Mouse (Mus musculus) heart, postnatal 4 days (tissue): ENCODE results near the gene Fzd1. TPM values are rescaled to one million over a fixed set of nuclear protein-coding genes. Genes with fewer than 3 reads are reported as not detected.
A peak's percentile ranks its signal among the peaks of the same experiment; 100 is the strongest.

ENCODE experiments used
- DNase-seq: peaks from one replicate; pipeline ENCODE4 v3.0.0; 2021
- total RNA-seq, 2 experiments: library from RNA; stranded (reverse); gene quantifications; 2 replicates each; pipeline ENCODE4 v1.2.3; 2021

Gene Fzd1
- total RNA-seq = 10 to 100 TPM; 28.3 to 28.6 TPM

DNA sequence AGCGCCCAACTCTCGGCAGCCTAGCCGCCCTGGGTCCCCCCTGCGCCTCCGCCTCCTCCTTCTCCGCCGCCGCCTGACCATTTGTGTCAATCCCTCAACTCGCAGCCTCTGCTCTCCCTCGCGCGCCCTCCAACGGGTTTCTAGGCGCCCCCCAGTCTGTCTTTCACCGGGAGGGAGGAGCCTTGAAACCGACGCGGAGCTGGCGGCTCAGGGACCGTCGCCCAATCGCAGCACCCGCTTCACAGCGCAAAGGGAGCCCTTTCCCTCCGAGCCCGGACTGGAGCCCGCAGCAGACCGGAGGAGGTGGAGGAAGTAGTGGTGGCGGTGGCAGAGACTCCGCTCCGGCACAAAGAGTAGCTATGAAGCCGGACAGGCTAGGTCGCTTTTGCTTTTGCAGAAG, at the start of gene Fzd1:
Gene Fzd1, minus strand, starts transcription at position 134 of the 400 bp plus-strand sequence.
- DNase-seq = peak; percentile 95

DNA sequence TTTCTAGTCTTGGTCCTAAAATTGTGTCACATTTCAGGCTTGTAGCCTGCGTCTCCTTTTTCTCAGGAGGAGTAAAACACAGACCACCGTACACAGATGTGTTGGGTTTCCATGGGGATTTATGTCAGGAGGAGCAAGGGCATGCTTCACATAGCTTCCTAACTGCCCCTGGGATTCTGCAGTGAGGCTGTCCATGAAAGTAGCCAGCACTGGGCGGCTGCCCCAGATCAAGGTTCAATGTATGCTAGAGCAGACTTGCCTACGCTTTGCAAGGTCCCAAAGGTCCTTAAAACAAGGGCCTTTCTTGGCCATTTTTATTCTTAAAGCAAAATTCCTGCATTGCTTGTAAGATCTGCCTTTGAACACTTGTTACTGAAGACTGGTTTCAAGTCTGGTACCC, 47.4 kb upstream of the Fzd1 start:
- DNase-seq = no peak

DNA sequence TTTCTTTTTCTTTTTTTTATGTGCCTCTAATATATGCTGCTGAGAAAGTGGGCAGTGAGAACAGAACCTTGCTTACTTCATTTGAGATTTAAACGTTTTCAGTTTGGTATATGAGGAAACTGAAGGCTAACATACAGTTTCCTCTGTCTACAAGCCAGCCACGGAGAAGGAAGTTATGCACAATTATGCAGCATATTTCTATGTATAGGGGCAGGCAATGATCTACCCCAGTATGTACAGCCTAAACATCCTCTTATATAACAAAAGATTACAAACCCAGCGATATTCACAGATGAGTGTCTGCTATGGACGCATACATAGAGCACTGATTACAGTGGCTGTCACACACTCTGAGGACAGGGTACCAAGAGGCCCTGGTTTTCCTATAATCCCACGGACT, 45.9 kb upstream of the Fzd1 start:
- DNase-seq = no peak

DNA sequence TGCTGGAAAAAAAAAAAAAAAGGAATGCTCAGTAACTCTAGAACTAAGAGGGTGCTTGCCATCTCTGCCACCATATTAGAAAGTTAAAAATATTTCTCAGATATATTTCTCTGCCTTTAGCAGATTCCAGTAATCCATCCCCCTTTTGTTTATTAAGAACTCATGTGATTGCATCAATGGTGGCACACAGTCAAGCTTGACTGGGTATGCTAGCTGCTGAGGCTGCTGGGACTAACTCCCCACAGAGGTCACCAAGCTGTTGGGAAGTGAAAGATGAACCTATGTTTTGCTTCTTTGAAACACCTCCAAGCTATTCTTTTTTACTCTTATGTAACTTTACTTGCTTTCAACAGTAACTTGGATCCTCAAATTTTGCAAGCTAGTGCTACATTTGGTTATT, 44.1 kb upstream of the Fzd1 start:
- no peak for DNase-seq

DNA sequence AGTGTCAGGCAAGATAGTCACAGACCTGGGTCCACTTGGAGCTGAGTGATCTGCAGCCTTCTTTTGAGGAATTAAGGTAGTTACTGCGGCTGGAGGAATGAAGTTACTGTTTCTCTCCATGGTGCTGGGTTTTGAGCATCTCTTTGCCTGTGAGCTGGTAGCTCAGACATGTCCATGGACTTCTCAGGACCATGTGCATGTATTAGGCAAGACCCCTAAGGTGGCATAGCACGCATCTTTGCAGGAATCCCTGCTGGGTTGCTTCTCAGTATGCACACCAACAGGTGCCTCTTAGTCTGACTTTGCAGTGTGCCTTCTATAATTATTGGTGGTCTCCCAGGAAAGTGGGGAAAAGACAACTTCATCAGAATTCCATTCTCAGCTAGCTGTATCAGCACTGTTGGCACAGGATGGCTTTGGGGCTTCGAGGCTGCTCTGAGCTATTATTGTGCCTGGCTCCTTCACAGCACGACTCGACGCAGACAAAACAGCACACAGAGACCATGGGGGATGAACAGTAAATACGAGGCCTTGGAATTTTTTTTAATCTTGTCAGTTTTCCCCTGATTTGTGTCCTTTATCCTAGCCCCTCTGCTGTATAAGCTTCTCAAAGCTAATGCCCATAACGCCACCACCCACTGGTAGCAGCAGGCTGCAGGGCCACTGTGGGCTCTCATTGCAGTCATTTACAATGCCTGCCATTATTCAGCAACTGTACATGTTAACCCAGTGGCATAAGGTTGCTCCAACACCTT, 43.4 kb upstream of the Fzd1 start:
- DNase-seq = no peak

DNA sequence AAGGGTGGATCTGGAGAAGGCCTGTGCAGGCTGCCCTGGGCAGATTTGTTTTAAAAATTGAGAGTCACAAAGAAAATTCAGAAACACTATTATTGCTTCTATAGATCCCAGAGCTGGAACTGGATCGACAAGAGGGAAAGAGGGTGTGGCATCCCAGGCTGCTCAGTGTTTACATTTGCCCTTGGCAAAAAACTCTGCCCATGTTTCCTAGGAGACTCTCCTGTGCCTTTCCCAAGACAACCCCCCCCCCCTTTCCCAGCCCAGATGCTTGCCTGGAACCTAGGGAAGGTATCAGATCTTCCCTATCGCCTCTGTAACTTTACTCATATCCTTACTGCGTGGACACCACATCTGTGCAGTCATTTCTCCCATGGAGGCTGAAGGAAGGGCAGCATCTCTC, 33.4 kb upstream of the Fzd1 start:
- DNase-seq = no peak

DNA sequence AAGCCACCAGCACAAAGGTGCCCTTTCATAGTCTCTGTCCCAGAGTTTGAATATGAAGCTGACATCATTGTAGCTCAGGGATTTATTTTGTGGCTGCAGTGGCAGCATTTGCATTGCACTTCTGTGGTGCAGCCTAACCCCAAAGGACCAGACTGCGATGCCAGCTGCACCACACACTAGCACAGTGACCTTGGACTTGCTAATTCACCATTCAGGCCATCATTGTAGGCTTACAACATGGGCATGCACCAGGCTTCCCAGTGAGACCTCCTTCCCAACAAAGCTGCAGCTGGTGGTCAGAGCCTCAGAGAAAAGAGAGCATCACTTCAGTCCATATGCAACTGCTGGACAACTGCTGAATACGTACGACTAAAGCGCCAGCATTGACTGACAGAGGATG, 32.4 kb upstream of the Fzd1 start:
- no peak for DNase-seq

DNA sequence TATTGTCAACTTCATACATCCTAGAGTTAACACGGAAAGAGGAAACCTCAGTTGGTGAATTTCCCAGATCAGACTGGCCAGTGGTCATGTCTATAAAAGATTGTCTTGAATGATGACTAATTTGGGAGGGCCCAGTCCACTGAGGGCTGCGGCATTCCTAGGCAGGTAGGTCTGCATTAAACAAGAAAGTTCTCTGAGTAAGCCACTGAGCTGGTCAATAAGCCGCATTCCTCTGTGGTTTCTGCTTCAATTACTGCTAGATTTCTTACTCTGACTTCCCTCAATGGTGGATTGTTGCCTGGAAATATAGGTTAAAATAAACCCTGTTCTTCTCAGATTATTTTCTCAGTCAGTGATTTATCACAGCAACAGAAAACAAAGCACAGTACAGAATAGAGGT, 30.6 kb upstream of the Fzd1 start:
- DNase-seq = no peak

DNA sequence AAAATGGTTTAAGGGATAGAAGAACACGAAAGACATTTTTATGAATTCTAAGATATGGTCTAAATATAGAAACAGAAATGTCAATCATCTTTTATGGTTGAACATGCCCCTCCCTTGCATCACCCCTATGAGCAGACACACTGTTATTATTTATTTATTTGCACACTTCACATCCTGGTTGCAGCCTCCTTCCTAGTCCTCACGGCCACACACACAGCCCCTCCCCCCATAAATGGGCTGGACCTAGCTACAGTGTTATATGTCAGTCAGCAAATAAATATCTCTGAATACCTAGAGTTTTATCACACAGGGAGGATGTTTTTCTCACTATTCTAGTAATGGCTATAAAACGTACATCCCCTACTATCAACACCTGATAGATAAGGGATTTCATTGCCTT, 29.0 kb upstream of the Fzd1 start:
- no peak for DNase-seq

DNA sequence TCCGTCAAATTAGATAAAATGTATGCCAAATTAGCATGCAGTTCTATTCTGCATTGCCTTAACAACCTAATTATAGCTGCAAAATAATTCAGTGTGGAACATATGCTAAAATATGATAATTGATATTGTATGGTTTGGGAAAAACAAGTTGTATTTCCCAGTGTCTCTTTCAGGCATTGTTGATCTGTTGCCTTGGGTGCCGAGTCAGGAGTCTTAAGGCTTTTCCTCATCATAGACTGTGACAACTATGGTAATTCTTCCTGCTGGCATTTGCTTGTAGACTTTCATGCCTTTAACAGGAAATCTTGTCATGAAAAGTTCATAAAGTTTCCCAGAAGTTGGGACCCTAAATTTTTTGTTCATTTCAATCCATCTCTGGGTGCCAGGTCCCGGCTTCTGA, 20.4 kb upstream of the Fzd1 start:
- no peak for DNase-seq

DNA sequence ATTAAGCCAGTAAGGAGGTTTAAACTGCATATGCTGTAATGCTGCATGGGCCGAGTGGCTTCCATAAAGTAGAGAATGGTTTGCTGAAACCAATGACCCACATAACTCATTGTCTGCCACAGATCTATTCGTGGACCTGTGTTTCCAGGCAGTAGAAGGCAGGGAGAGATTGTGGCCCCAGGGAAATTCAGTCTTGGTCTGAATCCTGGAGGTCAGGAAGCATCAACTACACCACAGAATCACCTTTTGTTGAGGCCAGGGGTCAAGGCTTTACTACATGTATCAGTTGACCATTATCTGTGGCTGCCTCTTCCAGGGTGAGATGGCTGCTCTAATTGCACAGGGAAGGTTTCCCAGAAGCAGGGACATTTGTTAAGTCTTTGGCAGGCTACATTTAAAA, 18.7 kb upstream of the Fzd1 start:
- DNase-seq = no peak

DNA sequence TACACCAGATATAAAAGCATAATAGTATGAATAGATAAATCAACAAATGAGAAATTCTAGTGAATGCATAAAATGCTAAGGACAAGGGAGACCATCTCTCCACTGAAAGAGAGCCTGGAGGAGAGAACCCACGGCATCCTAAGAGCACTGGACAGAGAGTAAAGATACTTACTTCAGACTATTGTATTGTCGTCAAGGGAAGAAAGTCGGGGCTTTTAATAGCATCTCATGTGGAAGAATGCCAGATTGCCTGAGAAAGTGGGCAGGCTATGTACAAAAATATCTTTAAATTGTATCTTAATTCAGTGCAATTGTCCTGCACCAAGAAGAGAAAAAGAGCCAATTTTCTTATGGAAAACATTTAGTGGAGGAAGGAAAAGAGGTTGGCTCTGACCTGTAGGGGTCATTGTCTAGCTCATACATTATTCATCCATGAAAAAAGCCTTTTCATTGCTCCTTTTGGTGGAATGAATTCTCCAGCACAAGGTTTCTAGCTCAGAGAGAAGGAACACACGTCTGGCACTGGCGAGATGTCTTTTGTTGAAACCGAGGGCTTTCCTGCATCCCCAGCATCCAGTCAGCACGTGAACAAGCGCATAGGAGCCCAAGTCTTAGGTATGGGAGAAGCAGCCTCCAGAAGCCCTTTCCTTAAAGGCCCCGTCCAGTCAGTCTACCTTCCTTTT, 15.4 kb upstream of the Fzd1 start:
- no peak for DNase-seq

DNA sequence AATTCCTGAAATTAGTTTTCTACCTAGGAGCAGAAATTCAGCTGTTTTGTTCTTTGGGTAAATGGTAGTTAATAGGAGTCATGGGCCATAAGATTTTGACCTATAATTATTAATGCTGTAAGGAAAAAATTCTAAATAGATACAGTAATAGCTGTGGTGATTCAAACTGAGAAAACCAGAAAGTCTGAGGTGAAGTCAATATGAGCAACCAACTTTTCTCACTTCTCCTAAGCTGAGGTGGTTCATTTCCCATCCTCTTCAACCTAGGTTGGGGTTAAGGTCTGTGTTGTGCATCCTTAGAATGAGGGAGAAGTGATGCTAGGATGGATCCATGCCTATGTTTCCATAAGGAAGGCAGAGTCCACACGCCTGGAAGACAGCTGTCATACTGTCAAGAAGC, 12.8 kb upstream of the Fzd1 start:
- no peak for DNase-seq

DNA sequence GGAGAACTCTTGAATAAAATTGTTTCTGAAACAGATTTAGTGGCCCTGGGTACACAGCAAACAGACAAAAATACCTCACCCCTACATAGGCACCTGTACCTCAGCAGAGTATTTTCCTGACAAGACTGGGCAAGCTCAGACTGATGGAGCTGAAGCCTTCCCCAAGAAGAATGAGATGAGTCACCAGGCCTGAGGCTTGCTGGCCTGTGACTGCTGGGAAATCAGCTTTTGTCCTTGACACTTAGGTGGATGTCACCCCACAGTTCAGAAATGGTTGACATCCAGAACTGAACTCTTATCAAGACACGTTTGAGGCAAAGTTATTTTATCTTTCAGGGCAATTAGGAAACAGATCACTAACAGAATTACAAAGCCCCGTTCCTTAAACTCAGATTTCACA, 10.1 kb upstream of the Fzd1 start:
- no peak for DNase-seq

DNA sequence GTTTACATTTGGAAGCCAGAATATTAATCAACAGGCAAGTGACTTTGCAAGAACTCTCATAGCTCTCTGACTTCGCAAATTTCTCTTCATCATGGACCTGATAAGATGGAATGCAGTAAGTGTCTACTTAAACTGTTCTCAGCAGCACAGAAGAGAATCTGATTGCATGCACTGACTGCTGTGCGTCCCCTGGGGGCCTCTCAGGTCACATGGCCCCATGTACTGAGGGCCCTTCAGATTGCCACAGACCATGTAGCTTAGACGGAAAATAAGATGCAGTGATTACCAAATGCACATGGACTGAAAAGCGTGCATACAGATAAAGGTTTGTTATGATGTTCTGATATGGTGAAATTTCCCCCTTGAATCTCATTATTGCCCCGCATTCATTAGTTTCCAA, 8.9 kb upstream of the Fzd1 start:
- DNase-seq = no peak

DNA sequence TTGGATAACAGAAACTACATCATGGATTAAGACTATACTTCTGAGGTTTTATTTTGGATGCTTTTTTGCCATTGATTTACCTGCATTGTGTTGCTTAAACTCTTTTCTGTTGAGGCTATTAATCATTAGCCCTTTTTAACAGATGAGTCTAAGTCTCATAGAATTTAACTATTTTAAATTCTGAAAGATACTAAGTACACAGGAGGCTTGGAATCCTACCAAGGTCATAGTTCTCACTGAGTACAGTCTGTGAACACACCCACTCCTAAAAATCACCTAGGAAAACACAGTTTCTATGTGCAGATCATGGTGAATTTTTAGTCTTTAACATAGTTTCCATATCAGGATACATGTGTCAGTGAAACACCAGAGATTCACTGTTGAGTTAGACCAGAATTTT, 4.1 kb upstream of the Fzd1 start:
- DNase-seq = no peak

DNA sequence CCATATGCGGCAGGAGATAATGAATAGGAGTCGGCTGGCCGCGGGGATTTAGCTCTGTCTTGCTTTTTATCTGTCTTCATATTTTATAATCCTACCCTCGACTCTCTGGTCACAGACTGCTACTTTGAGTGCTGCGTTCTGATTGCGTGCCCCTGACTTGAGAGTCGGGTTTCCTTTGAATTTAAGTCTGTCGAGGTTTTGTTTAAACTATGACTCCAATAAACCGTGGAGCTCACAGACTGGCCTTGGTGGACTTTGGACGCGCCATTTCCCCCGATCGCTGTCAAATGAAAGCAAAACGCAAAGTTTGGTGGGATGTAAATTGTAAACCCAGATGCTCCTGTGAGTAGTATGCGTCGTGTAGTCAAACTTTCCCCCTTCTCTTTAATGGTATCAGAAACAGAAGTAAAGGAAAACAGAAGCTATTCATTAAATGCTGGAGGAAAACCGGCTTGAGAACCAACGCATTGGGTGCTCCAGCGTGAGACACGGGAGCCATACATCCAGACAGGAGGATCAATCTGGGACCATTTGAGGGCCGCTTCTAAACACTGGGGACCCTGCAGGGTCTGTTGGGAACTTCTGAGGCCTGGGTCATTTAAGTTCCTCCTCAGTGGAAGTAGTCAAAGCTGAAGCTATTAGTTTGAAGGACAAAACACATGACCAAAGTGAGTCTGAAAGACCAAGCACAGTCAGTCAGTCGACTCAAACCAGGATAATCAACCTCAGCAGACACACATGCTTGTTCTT, 671 bp upstream of the Fzd1 start:
- DNase-seq = no peak

DNA sequence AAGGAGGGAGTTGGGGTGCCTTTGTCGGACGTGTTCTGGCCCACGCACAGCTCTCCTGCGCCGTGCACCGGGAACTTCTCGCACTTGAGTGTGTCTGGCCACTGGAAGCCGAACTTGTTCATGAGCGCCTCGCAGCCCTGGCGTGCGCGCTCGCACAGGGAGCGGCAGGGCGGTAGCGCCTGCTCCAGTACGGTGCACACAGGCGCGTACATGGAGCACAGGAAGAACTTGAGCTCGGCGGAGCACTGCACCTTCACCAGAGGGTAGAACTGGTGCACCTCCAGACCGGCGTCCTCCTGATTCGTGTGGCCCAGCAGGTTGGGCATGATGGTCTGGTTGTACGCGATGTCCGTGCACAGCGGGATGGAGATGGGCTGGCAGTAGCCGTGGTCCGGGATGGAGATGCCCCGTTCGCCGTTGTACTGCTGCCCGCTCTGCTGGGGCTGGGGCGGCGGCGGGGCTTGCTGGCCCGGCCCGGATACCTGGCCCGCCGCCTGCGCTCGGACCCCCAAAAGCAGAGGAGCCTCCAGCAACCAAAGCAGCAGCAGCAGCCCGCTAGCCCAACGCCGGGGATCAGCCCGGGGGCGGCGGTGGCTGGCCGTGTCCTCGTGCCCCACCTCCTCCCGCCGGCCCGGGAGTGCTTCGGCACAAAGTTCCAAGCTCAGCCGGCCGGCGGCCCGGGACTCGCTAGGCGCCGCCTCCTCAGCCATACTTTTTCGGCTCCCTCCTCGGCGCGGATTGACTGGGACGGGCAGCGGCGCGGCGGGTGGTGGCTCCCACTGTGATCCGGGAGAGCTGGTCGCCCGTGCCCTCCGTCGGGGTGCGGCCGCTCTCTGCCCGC, 744 bp downstream of the Fzd1 start:
- peak; percentile 78 for DNase-seq

DNA sequence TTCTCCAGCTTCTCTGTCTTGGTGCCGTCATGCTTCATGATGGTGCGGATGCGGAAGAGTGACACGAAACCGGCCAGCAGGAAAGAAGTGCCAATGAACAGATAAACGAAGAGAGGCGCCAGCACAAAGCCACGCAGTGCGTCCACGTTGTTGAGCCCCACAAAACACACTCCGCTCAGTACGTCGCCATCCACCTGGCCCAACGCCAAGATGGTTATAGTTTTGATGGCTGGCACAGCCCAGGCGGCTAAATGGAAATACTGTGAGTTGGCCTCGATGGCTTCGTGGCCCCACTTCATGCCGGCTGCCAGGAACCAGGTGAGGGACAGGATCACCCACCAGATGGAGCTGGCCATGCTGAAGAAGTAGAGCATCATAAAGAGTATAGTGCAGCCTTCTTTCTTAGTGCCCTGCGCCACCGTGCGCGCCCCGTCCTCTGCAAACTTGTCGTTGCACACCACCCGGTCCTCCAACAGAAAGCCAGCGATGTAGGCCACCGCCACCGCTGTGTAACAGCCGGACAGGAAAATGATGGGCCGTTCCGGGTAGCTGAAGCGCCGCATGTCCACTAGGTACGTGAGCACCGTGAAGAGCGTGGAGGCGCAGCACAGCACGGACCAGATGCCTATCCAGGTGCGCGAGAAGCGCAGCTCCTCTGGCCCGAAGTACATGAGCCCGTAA, 1.7 kb downstream of the Fzd1 start:
- DNase-seq = peak; percentile 48

DNA sequence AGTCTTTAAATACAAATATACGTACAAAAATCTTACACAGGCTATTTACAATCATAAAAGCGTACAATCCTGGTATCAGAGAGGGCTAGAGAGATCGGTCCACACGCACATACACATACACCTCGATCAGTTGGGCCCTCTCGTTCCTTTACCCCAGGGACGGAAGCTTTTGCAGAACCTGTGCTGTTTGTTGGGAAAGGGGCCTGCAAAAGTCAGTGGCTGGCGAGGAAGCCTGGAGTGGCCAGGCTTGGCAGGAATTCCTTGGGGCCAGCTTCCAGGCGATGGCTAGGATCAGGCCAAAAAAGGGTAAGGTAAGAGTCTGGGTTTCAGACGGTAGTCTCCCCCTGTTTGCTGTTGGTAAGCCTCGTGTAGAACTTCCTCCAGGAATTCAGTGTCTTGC, 2.5 kb downstream of the Fzd1 start:
- no peak for DNase-seq

DNA sequence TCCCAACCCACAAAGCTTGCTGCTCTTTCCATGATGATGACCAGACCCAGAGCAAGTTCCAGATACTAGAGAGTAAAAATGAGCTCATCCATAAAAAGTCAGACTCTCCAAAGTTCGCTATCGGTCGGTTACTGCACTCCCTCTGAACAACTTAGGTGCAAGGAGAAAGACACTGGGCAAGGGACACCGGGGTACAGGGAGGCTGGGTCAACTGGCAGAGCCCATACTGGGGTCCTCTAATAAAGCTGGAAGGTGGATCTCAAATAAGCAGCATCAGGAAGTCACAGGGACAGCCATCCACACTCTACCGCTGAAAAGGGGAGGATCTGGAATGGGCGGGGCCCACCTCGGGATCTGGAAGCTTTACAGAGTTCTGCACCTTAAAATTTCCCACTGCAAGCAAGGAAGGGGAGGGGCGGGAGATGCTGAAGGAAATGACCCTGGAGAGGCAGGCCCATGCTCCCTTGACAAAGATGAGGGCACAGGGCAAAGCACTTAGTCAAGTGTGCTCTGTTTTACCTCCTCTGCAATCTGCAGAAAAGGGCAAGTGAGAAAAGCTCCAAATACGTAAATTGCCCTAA, 3.0 kb downstream of the Fzd1 start:
- DNase-seq = peak; percentile 7

DNA sequence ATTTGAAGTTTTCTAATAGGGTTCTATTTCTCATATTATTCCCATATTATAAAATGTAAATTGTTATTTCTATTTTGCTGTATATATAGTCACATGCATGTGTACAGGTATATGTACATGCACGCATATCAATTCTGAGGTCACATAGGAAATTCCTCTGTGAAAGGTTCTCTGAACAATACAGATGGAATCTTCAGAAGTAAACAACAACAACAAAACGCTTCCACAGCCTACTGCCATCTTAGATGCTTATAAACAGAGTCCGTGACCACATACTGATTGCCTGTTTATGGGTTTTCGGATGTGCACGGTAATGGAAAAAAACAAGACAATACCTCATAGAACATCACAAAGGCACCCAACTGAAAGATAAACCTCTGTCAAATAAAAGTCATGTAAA, 4.7 kb downstream of the Fzd1 start:
- DNase-seq = no peak
